Mouse (Mus musculus) C2C12 (cell line): ENCODE data around the gene Actb. TPM values are rescaled to one million over a fixed set of nuclear protein-coding genes. Genes with fewer than 3 reads are reported as not detected.
"Not testable (repeated sequence)": the region's sequence is repeated elsewhere in the genome, so short reads cannot be mapped to it uniquely, and the experiment has no call there.

ENCODE experiments used
- H3K27me3 ChIP-seq: one replicate; pipeline ENCODE4 v1.6.1; 2011; ENCODE audit not compliant: control insufficient read depth, insufficient read depth, insufficient read length
- H3K36me3 ChIP-seq: one replicate; pipeline ENCODE4 v1.6.1; 2011; ENCODE audit not compliant: control insufficient read depth, insufficient read depth
- H3K4me3 ChIP-seq: one replicate; pipeline ENCODE4 v1.5.1; 2011; ENCODE audit warnings: mild to moderate bottlenecking, control low read depth; ENCODE audit not compliant: poor library complexity, insufficient read depth, severe bottlenecking
- H3K79me2 ChIP-seq: one replicate; pipeline ENCODE4 v1.6.1; 2011; ENCODE audit not compliant: control insufficient read depth, insufficient read depth
- H3K79me3 ChIP-seq: one replicate; pipeline ENCODE4 v1.6.1; 2011; ENCODE audit warnings: low read depth, control low read depth
- H3ac ChIP-seq: one replicate; pipeline ENCODE3; 2011; ENCODE audit warnings: low read depth; ENCODE audit not compliant: control insufficient read depth, insufficient read length
- CEBPB ChIP-seq: IDR thresholded peaks from one replicate; pipeline ENCODE4 v1.6.1; 2011; ENCODE audit warnings: low read depth, mild to moderate bottlenecking, control low read depth, moderate library complexity
- CTCF ChIP-seq: IDR thresholded peaks from one replicate; pipeline ENCODE4 v1.5.1; 2011; ENCODE audit not compliant: control insufficient read depth, insufficient read depth, insufficient read length
- FOSL1 ChIP-seq: IDR thresholded peaks from one replicate; pipeline ENCODE4 v1.8.0; 2011; ENCODE audit warnings: mild to moderate bottlenecking, low read length; ENCODE audit not compliant: poor library complexity, insufficient read depth, severe bottlenecking
- MAX ChIP-seq: IDR thresholded peaks from one replicate; pipeline ENCODE4 v1.6.1; 2011; ENCODE audit warnings: mild to moderate bottlenecking, control low read depth
- MYOD1 ChIP-seq: IDR thresholded peaks from one replicate; pipeline ENCODE4 v1.6.1; 2011; ENCODE audit warnings: low read depth; ENCODE audit not compliant: control insufficient read depth, insufficient read length
- MYOG ChIP-seq: IDR thresholded peaks from one replicate; pipeline ENCODE4 v1.6.1; 2011; ENCODE audit not compliant: control insufficient read depth, insufficient read length; ENCODE audit errors: extremely low read depth
- USF1 ChIP-seq: IDR thresholded peaks from one replicate; pipeline ENCODE4 v1.6.1; 2011; ENCODE audit warnings: low read depth, mild to moderate bottlenecking, control low read depth, moderate library complexity
- polyA plus RNA-seq: library from polyadenylated mRNA; unstranded; fragments of >200 nt; fragmentation: generic; extraction: Trizol; gene quantifications from one replicate; pipeline ENCODE4 v1.2.1, GENCODE M21; 2012; ENCODE audit warnings: missing spikeins

Gene Actb
- polyA plus RNA-seq, 1 experiment, result 6,665 TPM

DNA sequence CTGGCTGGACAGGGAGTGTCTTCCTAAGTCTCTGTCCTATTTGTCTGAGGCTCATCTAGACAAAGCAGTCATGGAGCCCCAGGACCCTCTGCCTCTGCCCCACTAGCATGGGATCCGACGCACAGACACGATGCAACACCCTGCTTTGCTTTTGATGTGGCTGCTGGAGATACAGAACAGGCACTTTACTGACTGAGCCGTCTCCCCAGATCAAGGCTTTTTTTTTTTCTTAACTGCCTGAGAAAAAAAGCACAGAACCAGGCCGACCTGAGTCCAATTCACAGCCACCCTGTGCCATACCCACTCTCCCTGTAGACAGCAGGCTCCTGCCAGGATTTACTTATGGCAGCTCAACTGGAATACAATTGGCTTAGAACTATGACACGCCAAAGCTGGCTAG, 15.2 kb downstream of the Actb start:
- no peaks in the 10 kb centered on the region for H3K27me3 ChIP-seq
- H3ac ChIP-seq, result no peak overlapping the region
- H3K79me2 ChIP-seq, result peaks cover 68% of the 10 kb centered on the region
- TF ChIP-seq CEBPB (no peak), USF1 (no peak), MYOG (no peak), FOSL1 (no peak), CTCF (no peak), MYOD1 (no peak), MAX (no peak)
- H3K4me3 ChIP-seq, result no peak overlapping the region
- peaks cover 6% of the 10 kb centered on the region for H3K36me3 ChIP-seq
- peaks cover 16% of the 10 kb centered on the region for H3K79me3 ChIP-seq

DNA sequence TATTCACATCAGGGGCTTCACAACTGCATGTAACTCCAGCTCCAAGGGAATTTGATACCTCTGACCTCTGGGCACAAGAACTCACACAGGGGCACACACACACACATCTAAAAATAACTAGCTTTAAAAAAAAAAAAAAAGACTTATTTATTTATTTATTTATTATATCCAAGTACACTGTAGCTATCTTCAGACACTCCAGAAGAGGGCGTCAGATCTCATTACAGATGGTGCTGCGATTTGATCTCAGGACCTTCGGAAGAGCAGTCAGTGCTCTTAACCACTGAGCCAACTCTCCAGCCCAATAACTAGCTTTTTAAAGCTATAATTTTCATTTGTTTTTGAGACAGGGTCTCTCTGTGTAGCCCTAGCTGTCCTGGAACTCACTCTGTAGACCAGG, 19.0 kb downstream of the Actb start:
- H3K27me3 ChIP-seq, H3K4me3 ChIP-seq, H3ac ChIP-seq, H3K79me3 ChIP-seq: not testable (repeated sequence)
- H3K36me3 ChIP-seq, result peaks cover 18% of the 10 kb centered on the region
- peaks cover 30% of the 10 kb centered on the region for H3K79me2 ChIP-seq

- peaks cover 18% of the 10 kb centered on the region for H3K36me3 ChIP-seq
- H3K4me3 ChIP-seq, result no peak overlapping the region
- TF ChIP-seq CTCF (no peak), MYOD1 (no peak), USF1 (no peak), MYOG (no peak), MAX (no peak), FOSL1 (no peak), CEBPB (no peak)
- H3K79me2 ChIP-seq, result peaks cover 22% of the 10 kb centered on the region
- H3K79me3 ChIP-seq, result peaks cover 1% of the 10 kb centered on the region
- H3K27me3 ChIP-seq, result no peaks in the 10 kb centered on the region
- H3ac ChIP-seq, result no peak overlapping the region
Measured at GRCm38 (mm10) chr5:142886761-142887160, 19.8 kb downstream of the Actb start.

DNA sequence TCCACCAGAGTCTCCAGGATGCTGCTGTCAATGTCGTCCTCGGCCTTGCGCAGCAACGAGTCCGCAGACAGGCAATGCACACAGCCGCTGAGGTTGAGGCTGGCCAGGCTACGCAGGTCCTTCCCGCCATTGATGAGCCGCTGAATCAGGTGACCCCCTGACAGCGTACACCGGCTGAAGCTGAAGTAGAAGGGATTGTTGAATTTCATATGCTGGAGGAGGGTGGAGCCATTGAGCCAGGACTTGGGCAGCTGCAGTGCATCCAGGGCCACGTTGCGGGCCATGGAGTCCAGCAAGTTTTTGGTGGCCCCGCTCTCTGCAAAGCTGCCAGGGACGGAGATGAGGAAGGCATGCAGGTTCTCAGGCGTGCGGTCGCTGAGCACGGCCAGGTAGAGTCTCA, 20.4 kb downstream of the Actb start:
- Histone ChIP-seq H3K36me3 (peaks cover 18% of the 10 kb centered on the region), H3K27me3 (no peaks in the 10 kb centered on the region), H3K79me3 (peaks cover 1% of the 10 kb centered on the region), H3K79me2 (peaks cover 16% of the 10 kb centered on the region), H3K4me3 (no peak overlapping the region), H3ac (no peak overlapping the region)
- no peak for TF ChIP-seq FOSL1
- no peak for TF ChIP-seq MYOG
- TF ChIP-seq USF1, result no peak
- no peak for TF ChIP-seq CTCF
- TF ChIP-seq CEBPB, result no peak
- no peak for TF ChIP-seq MAX
- TF ChIP-seq MYOD1, result no peak

- H3K79me3 ChIP-seq, result no peaks in the 10 kb centered on the region
- TF ChIP-seq MYOD1 (no peak), CEBPB (no peak), CTCF (no peak), MYOG (no peak), FOSL1 (no peak), USF1 (no peak), MAX (no peak)
- H3K4me3 ChIP-seq, result no peak overlapping the region
- H3ac ChIP-seq, result no peak overlapping the region
- H3K79me2 ChIP-seq, result no peaks in the 10 kb centered on the region
- H3K36me3 ChIP-seq, result peaks cover 30% of the 10 kb centered on the region
- H3K27me3 ChIP-seq, result no peaks in the 10 kb centered on the region
Measured at GRCm38 (mm10) chr5:142882471-142882870, 24.1 kb downstream of the Actb start.

- Histone ChIP-seq H3K79me2 (no peaks in the 10 kb centered on the region), H3K4me3 (no peak overlapping the region), H3K79me3 (no peaks in the 10 kb centered on the region), H3ac (no peak overlapping the region), H3K27me3 (no peaks in the 10 kb centered on the region), H3K36me3 (peaks cover 27% of the 10 kb centered on the region)
- TF ChIP-seq CTCF, result no peak
- no peak for TF ChIP-seq USF1
- no peak for TF ChIP-seq MYOG
- no peak for TF ChIP-seq FOSL1
- no peak for TF ChIP-seq MYOD1
- no peak for TF ChIP-seq MAX
- no peak for TF ChIP-seq CEBPB
Measured at GRCm38 (mm10) chr5:142881936-142882335, 24.6 kb downstream of the Actb start.
